Mouse (Mus musculus) right cerebral cortex, postnatal 25 days (tissue): ENCODE data around the gene Cnst.
"Not testable (repeated sequence)": the region's sequence is repeated elsewhere in the genome, so short reads cannot be mapped to it uniquely, and the experiment has no call there.

ENCODE experiments used
- DNase-seq: peaks from one replicate; pipeline ENCODE4 v3.0.0; 2022

The Cnst gene

GRCm38 (mm10) chr1:179648678-179649077 lies 102.5 kb downstream of the Cnst start:
- DNase-seq: not testable (repeated sequence)

GRCm38 (mm10) chr1:179649324-179649723 lies 103.2 kb downstream of the Cnst start:
- DNase-seq: no peak

- no peak for DNase-seq
Measured at GRCm38 (mm10) chr1:179650284-179650683, 104.1 kb downstream of the Cnst start.

GRCm38 (mm10) chr1:179651224-179651623 lies 105.1 kb downstream of the Cnst start:
- no peak for DNase-seq

GRCm38 (mm10) chr1:179663065-179663464 lies 116.9 kb downstream of the Cnst start:
- peak; percentile 37 for DNase-seq

GRCm38 (mm10) chr1:179664309-179664930 lies 118.2 kb downstream of the Cnst start:
- no peak for DNase-seq

- no peak for DNase-seq
Measured at GRCm38 (mm10) chr1:179666971-179667370, 120.8 kb downstream of the Cnst start.

- no peak for DNase-seq
Measured at GRCm38 (mm10) chr1:179667450-179667849, 121.3 kb downstream of the Cnst start.

GRCm38 (mm10) chr1:179668013-179668805 lies 122.0 kb downstream of the Cnst start, which contains the start of gene Sccpdh:
TSS of gene Sccpdh (plus strand) at chr1:179668210.
- peak; percentile 85 for DNase-seq

- DNase-seq: no peak
Measured at GRCm38 (mm10) chr1:179668836-179669537, 122.8 kb downstream of the Cnst start.

- DNase-seq: no peak
Measured at GRCm38 (mm10) chr1:179674355-179674754, 128.2 kb downstream of the Cnst start.

- DNase-seq: no peak
Measured at GRCm38 (mm10) chr1:179677031-179677430, 130.9 kb downstream of the Cnst start.
